Mouse (Mus musculus): Measurements from ENCODE around the gene Apex2.
A peak's percentile ranks its signal among the peaks of the same experiment; 100 is the strongest.
"Not testable (repeated sequence)": the region's sequence is repeated elsewhere in the genome, so short reads cannot be mapped to it uniquely, and the experiment has no call there.

Gene Apex2

DNA sequence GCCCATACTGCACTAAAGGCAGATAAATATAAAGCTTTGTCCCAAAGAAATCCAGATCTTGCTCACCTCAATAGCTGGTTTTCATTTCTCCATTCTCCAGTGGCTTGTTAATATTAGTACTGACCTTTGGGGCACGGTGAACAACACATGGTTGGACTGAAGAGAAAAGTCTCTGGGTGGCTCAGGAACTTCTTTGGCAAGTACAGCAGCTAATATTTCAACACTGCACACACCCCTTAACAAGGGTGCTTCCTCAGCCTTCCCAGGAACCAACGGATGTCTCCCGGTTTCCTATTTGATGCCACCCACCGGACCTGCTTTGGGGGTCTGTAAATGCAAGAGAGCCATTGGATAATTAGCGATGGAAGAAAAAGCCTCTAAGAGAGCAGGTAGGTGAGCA, at the start of gene Apex2:
Gene Apex2, minus strand, starts transcription at position 173 of the 400 bp plus-strand sequence.
- DNase-seq = no peak

DNA sequence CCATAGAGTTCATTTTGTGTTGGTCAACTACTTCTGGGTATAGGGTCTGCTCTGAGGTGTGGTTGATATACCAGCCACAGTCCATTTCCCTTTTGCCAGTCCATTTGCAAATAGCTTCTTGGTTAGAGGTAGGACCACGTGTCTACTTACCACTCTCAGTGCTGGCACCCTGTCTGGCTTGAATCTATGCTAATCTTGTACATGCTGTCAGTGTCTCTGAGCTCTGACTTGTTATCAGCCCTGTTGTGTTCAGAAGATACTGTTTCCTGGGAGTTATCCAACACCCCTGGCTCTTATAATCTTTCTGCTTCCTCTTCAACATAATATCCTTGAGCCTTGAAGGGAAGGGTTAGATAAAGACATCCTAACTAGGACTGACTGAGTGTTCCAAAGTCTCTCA, 46.8 kb upstream of the Apex2 start:
- DNase-seq = no peak

DNA sequence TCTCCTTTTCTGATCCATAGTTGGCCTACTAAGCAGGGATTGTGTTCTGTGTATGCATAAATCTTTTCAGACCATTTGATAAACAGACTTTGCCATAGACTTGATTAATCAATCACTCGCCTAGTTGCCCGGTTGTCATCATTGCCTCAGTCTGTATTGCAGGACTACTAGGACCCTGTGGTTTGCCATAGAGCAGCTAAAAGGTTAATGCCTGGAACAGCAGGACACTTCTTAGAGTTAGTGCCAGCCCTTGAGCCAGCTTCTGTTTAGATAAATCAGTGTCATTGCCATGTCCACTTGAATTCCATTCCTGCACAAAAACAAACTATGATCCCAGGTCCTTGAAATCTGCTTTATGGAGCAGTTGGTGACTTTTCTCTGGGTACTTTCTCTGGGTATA, 9.2 kb upstream of the Apex2 start:
- no peak for DNase-seq

DNA sequence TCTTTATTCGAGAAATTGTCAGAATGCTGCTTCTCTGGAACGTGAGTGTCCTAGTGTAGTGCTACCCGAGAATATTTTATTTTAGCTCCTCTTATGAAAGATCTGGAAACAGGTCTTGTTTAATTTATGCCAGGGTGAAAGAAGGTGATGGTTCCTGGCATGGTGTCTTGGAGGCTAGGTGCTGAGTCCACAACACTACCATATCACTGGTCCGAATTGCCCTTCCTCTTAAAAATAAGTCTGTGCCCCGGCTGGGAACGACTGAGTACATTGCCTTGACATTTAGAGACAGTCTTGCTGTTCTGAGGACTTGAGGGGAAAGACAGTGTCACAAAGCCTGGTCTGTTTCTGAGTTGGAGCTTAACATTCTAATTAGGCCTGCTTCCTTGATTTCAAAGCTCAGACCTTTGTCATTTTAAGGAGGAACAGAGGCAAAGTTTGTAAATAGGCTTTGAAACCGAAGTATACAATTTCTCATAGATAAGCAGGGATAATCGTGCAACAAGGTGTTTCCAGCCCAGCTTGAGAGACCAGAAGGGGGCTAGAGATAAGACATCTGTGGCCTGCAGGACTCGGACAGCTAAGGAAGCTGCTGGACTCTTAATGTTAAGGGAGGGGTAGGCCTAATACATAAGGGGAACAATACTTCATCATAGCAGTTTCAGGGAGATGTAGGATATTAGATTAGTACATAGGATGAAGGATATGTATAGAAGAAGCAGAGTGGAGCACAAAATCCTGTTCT, 5.5 kb upstream of the Apex2 start:
- no peak for DNase-seq

DNA sequence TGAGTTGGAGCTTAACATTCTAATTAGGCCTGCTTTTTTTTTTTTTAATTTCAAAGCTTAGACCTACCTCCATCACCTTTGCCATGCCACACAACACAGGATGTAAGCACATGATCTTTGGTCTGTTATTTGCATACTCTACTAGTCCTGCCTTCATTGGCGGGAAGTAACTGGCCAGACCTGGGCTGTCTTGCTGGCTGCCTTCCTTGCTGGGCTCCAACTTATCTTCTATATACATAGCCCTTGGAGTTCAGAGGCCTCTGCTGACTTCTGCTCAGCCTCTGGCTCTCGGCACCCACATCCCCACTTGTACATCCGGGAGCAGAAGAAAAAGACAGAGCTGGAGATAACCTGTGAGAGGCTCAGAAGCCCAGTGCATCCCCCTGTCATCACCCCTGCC, 4.5 kb upstream of the Apex2 start:
- DNase-seq = no peak

DNA sequence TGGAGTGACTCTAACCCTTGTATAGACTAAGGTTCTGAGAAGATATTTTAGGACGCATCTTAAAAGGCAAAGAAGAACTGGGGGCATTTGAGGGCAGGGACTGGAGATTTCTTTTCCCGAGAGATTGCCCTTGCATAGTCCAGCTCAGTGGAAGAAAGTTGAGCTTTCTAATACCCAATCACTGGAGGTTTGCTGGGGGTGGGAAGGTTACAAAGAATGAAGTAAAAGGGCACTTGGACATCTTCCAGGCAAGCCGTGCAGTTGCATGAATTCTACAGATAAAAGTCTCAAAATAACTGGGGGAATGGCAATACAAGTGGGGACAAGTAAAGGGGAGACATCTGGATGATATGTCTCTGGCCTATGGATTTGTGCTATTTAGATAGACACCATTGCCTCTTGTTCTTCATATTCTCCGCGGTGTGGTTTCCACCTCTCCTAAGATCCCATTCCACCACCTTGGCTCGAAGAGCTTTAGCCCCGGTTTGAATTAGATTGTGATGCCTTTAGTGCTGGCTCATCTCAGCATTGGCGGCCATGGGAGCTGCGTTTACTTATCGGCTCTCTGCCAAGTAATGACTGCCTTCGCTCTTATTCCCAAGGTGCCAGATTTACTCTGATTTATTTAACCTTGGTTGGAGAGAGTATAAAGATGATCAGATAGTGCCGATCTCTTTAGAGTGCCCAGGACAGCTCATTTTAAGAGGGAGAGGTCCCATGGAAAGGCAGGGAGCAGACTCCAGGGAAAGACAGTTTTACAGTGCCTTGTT, 3.8 kb upstream of the Apex2 start:
- no peak for DNase-seq

DNA sequence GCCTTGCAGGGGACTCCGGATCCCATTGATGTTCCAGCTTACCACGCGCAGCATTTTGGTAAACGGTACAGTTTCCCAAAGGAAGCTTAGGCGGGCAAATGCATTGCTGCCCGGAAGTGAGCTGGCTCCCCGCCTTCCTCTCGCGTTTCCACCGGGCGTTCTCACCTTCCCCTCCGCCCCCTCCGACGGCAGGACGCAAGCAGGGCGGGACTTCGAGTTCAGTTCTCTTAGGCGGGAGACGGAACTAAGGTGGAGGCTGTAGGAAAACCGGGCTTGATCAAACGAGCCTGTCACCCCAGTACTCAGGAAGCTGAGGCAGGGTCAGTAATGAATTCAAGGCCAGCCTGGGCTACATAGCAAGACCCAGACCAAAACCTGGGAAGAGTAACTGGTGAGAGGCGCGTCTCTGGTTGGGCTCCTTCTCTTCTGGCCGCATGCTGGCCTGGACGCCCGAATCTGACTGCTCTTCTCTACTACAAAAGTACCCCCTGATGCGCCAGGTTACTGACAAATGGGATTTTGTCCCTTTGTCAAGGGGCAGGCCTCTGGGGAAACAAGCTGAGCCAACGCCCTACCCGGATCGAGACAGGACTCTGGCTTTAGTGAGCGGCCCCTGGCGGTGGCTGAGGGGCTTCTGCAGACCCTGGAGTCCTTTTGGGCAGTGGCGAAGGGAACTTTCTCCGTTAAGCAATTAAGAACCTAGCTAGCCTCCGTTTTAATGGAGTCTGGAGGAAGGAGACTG, 1.5 kb downstream of the Apex2 start, which contains the start of gene Pfkfb1:
Gene Pfkfb1, plus strand, starts transcription at position 207 of the 742 bp plus-strand sequence.
- peak; percentile 74 for DNase-seq

DNA sequence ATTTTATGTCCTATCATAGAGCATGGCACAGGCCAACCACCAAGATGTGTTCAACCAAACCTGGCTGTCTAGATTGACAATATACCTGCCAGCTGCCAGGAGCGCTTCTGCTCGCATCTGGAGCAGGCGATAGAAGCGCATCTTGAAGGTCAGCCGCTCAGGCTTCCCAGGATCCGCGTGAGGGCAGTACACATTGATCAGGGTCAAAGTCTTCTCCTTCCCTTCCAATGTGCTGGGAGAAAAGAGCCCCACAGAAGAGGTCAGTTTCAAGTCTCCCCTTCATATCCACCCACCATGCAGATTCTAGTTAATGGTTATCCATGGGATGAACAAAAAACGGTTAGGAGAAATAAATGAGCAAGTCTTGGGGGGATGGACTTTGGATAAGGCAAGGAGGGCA, 4.6 kb downstream of the Apex2 start:
- no peak for DNase-seq

DNA sequence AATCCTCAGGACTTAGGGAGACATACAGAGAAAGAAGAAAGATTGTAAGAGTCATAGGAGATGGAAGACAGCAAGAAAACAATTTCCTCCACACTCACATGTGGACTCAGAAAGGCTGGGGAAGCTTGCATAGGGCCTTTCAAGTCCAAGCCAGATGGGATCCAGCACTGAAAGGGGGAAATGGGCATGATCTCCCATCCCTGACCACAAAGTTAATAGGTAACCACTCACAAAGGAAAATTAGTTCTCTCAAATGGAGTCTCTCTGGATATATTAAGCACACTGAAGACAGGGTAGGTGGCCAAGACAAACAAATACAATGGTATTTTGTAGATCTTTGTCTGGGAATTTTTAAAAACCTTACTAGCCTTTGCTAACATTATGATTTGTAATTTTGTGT, 7.7 kb downstream of the Apex2 start:
- DNase-seq = no peak

DNA sequence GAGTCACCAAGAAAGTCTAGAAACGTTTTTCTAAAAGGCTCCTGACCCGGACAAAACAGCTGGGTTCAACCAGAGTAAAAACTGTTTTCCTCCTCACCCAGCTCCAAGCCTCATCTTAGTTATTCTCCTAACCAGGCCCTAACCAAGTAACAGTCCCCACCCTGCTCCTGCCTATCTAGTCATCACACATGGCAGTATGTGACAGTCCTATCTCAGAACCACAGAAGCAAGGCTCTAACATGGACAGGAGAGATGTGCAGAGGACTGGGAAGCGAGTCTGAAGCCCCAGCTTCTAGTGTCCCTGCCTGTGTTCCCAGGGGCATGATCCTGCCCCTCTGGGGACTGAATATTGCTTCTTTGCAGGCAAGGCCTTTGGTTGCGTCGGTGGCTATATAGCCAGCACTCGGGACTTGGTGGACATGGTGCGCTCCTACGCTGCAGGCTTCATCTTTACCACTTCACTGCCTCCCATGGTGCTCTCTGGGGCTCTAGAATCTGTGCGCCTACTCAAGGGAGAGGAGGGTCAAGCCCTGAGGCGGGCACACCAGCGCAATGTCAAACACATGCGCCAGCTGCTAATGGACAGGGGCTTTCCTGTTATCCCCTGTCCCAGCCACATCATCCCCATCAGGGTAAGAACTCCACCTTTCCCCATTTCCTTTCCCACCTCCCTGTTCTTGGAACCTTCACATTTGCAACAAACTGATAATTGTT, 24.9 kb downstream of the Apex2 start:
- no peak for DNase-seq

DNA sequence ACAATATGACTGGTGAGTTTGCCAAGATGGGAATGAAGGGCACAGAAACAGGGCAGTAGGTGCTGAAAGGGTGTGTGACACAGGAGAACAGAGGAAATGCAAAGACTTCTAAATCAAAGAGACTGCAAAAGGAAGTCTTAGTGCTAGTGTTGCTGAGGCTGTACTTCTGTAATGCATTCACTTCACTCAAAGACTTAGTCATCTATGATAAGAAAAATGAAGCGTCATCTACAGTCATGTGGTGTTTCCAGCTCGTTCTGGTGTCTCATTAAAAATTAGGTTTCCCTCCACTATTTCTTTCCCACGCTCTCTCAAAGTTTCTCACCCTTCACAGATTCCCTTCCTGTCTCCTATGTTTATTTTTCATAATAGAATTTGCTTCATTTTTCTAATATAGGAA, 35.6 kb downstream of the Apex2 start:
- DNase-seq = no peak

DNA sequence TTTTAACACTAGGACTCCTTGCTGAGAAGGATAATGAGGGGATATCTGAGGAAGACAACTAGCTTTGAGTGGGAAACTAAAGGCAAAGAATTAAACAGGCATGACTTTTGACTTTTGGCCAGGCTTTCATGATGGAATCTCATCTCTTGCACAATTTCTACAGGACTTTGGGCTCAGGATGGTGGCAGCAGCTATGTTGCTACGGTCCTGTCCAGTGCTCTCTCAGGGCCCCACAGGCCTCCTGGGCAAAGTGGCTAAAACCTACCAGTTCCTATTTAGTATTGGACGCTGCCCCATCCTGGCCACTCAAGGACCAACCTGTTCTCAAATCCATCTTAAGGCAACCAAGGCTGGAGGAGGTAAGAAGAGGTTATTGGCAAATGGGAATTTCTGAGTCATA, 37.7 kb downstream of the Apex2 start:
- DNase-seq = no peak

DNA sequence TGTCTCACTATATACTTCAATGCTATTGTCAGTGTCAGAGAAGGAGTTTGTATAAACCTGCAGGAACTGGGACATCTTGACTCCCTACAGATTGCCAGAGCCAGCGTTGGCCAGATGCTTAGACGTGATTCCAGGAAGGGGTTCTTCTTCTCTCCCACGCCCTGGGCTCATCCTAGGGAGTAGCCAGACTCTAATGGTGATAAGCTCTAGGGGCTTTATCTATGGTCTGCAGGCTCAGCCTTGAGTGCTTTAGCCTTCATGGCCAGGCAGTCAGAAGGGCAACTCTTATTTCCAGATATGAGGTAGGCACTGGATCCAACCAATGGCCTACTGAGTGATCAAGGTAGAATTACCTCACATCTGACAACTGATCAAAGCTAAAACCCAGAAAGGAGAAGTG, 40.0 kb downstream of the Apex2 start:
- DNase-seq = no peak

DNA sequence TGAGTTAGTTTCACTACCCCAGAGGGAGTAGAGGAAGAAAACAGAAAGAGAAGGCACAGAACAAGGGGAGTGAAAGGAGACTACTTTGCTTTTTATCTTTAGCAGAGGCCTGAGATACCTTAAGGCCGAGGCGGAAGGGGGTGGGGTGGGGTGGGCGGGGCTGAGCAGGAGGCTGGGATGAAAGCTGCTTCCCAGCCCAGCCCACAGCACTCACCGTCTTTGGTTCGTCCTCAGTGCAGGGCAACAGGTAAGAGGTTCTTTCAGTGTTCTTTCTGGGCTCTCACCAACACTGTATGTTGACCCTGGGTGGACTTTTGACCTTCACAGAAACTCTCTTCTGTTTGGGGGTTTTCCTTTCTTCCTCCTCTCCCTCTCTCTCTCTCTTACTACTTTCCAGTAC, 42.4 kb downstream of the Apex2 start, which contains the start of gene Alas2:
Gene Alas2, plus strand, starts transcription at position 137 of the 400 bp plus-strand sequence.
- no peak for DNase-seq

DNA sequence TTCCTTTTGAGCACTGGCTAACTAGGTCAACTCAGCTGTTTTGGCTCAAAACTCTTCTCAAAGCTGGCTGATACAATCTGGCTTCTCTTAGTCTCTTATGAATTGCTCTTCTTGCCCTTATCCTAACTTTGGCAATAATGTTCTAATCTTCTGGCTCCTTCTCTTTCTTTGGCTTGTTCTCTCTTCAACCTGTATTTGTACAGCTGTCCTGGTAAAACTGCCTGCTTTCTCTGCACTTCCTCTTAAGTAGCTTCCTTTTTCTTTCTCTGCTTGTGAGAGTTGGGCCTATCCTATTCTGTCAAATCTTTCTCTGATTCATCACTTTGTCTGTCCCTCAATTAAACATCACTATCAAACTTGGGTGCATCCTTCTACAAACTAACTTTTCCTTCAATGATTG, 48.0 kb downstream of the Apex2 start:
- no peak for DNase-seq

DNA sequence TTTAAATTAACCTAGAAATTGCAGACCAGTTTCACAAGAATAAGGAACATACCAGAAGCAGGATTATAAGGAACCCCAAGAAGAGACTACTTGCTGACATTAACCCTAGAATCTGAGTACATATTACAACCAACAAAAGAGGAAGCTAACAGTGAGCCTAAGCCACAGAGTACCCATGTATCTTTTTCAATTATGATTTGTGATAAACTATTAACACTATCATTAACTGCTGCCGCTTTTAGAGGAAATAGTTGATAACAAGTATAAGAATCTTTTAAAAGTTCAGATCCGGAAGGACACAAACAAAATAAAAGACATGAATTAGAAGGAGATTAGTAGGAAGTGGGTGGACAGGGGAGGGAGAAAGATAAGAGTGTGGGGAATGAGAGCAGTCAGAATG, 49.6 kb downstream of the Apex2 start:
- DNase-seq = no peak

DNA sequence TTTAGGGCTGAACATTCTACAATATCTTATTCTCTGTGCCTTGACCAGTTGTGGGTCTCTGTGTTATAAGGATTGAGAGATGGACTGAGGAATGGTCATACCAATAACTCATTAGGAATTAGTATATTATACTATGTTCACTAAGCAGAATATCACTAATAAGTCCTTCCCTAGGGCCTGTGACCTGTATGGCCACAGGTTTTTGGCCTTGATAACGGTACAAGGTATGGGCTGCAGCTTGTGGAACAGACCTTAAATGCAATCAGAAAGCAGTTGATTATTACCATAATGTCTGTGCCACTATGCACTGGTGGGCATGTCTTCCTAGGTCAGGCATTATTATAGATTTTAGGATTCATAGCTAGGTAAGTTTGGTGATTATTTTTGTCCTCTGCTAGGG, 73.2 kb downstream of the Apex2 start:
- no peak for DNase-seq

DNA sequence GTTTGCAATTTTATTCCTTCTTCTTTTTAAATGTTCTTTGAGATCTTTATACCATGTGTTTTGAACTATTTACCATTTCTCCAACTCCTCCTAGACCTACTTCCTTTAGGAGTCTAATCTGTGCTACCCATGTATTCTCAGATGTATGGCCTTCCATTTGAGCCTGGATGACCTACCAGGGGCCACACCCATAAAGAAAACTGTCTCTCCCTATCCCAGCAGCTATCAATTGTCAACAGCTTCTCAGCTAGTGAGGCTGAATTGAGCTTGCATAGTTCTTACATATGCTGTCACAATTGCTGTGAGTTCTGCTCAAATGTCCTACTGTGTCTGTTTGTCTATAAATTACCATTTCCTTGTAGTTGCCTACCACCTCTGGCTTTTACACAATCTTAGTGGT, 73.7 kb downstream of the Apex2 start:
- DNase-seq = no peak

DNA sequence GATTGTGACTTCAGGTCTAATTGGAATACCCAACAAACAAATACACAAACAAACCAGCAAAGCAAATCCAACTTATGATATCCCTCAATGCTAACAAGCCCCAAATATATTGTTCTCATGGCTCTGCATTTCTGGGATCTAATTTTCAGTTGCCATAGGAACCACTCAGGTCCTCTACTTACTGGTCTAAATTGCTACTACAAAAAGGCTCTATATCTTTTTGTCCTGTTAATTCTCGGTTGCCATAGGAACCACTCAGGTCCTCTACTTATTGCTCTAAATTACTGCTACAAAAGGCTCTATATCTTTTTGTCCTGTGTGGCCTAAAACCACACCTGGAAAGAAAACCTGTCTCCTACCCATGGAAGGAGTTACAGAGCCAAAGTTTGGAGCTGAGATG, 75.5 kb downstream of the Apex2 start:
- DNase-seq = no peak

DNA sequence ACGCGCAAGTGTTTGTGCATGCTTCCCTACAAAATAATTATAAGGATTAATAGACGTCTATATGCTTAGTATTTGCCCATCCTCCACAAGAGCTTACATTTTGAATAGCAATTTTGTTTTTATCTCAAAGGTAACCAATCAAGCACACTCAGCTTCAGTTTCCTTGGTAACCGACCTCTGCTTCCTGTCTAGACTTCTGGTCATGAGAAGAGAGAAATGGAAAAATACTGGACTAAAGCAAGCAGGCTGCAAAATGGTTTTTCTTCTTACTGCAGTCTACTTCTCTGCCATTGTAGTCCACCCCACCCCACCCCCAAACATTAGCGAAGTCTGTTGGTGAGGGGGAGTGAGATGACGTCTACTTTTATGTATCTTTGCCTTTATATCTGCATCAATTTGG, 78.4 kb downstream of the Apex2 start:
- no peak for DNase-seq

DNA sequence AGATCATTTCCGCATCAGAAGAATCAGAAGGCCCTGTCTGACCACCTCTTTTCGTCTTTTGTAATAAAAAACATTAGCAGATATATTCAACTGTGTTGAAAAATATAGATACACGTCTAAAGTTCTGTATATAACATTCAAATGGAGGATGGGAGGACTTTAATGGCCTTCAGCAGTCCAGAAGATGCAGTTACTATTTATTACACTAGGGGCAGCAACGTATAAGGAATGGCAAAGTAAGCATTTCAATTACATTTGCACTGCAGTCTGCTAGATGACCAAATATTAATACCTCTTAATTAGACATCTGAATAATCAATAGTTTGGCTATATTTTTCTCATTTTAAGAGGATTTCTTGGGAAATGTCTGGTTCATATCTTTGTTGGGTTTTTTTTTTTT, 79.0 kb downstream of the Apex2 start:
- DNase-seq = no peak

DNA sequence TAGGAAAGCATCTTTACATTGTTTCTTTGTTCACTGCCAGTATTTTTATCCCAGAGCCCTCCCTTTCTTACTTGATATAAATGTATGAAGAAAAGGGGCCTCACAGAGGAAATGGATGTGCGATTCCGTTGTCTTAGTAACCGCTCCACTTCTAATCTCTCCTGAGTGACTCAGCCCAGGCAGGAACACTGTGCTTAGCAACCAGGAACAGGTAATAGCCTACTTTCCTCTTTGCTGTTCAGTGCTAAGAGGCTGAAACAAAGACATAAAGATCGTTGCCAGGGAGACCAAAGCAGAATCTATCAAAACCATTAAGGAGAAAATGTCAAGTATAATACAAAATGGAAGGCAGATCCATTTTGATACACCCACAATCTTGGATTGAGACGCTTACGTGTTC, 81.0 kb downstream of the Apex2 start:
- no peak for DNase-seq

DNA sequence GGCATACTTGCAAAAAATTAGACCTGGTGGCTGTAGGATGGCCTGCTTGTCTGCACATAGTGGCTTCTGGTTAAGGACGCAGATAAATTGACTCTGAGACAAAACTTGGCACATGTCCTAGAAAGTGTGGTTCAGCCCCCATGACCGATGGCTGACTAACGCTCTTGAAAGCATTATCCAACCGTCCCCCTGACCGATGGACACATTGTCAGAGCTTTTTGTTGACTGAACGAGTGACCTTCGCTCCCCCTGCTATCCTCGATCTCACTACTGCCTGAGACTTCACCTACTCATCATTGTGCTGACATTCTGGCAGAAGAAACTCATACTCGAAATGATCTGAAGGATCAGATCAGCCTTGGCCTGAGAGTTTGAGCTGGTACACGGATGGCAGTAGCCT, 101.9 kb downstream of the Apex2 start:
- not testable (repeated sequence) for DNase-seq
